Mouse (Mus musculus) stomach, embryonic 15.5 days (tissue): ENCODE measurements around the gene Gm20594. TPM values are rescaled to one million over a fixed set of nuclear protein-coding genes. Genes with fewer than 3 reads are reported as not detected.

Experiments
- ATAC-seq: fragments of 200-750 bp; cut with Nextera tagmentation; 2 replicates; pipeline ENCODE4 v1.8.0; 2017; ENCODE audit warnings: low read depth, moderate number of reproducible peaks, moderate TSS enrichment; ENCODE audit not compliant: insufficient read depth, low FRiP score
- H3K27ac ChIP-seq: fragments of 300-500 bp; sonication (generic); 2 replicates; pipeline ENCODE4 v1.5.1; 2015; ENCODE audit warnings: mild to moderate bottlenecking, inconsistent platforms
- H3K27me3 ChIP-seq: fragments of 300-500 bp; sonication (generic); replicated peaks from 2 replicates; pipeline ENCODE4 v1.6.1; 2015; ENCODE audit warnings: inconsistent platforms
- H3K36me3 ChIP-seq: fragments of 300-500 bp; sonication (generic); 2 replicates; pipeline ENCODE4 v1.6.1; 2015; ENCODE audit warnings: inconsistent platforms
- H3K4me1 ChIP-seq: fragments of 300-500 bp; sonication (generic); 2 replicates; pipeline ENCODE4 v1.6.1; 2015; ENCODE audit warnings: inconsistent platforms
- H3K4me2 ChIP-seq: fragments of 300-500 bp; sonication (generic); 2 replicates; pipeline ENCODE4 v1.6.1; 2015; ENCODE audit warnings: mild to moderate bottlenecking, inconsistent platforms
- H3K4me3 ChIP-seq: fragments of 300-500 bp; sonication (generic); replicated peaks from 2 replicates; pipeline ENCODE4 v1.5.1; 2015; ENCODE audit warnings: inconsistent platforms
- H3K9ac ChIP-seq: fragments of 300-500 bp; sonication (generic); 2 replicates; pipeline ENCODE4 v1.6.1; 2015; ENCODE audit warnings: inconsistent platforms
- H3K9me3 ChIP-seq: fragments of 300-500 bp; sonication (generic); 2 replicates; pipeline ENCODE4 v1.6.1; 2016; ENCODE audit warnings: inconsistent platforms
- WGBS: fragments of 180-500 bp; shearing (Covaris S2); methylation state at CpG from one replicate; pipeline ENCODE4 v1.1.7; 2015; 5-methylcytosine and 5-hydroxymethylcytosine counted together
- polyA plus RNA-seq: library from polyadenylated mRNA; unstranded; fragments of >200 nt; fragmentation: Nextera tagmentation; extraction: Ambion mirVana; gene quantifications from 2 replicates; pipeline ENCODE4 v1.2.1, GENCODE M21; 2015

Gm20594 gene
- not detected in 2 replicates for polyA plus RNA-seq

DNA sequence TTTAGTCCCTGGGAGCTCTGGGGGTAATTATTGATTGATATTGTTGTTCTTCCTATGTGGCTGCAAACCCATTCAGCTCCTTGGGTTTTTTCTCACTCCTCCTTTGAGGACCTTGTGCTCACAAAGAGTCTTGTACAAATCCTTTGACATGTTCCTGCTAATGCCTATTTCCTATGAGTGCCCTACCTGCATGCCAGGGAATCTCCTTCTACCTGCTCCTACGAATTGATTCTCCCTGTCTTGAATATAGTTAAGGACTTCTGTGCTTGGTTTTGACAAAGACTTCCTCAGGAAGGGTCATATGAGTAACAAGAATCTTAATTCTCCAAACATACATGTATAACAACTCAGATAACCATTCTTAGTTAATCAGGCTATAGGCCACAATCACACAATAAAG lies at the start of gene Gm20594:
Gm20594 (plus strand) TSS at position 301 of the 400 bp plus-strand sequence.
- no peak for ATAC-seq
- no peak within 1 kb of the TSS for H3K27ac ChIP-seq
- H3K4me2 ChIP-seq = no peak within 1 kb of the TSS
- no peaks in the 10 kb centered on the region for H3K9me3 ChIP-seq
- no peaks in the 10 kb centered on the region for H3K27me3 ChIP-seq
- H3K4me1 ChIP-seq = no peaks in the 10 kb centered on the region
- no peaks in the 10 kb centered on the region for H3K36me3 ChIP-seq
- H3K4me3 ChIP-seq = no peak within 1 kb of the TSS
- no peak within 1 kb of the TSS for H3K9ac ChIP-seq
- WGBS = 53% methylated on average over 1 of the region's 1 CpGs

DNA sequence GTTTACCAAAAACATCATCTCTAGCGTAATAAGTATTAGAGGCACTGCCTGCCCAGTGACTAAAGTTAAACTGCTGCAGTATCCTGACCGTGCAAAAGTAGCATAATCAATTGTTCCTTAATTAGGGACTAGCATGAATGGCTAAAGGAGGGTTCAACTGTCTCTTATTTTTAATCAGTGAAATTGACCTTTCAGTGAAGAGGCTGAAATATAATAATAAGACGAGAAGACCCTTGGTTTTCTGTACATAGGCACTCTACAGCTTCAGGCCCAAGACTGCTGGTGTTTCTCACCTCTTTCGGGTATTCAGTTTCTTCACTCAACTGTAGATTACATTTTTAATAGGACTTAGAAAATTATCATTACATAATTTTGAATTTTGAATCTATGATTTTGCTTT lies 398 bp downstream of the Gm20594 start:
- Histone ChIP-seq H3K4me2 (no peak overlapping the region), H3K36me3 (no peaks in the 10 kb centered on the region), H3K27ac (no peak overlapping the region), H3K9me3 (no peaks in the 10 kb centered on the region), H3K4me1 (no peaks in the 10 kb centered on the region), H3K4me3 (no peak overlapping the region), H3K27me3 (no peaks in the 10 kb centered on the region), H3K9ac (no peak overlapping the region)
- WGBS = 84% methylated on average over 4 of the region's 4 CpGs
- ATAC-seq = peak; percentile 82; the same call in 1 of the 2 replicates

GRCm38 (mm10) chr6:79833845-79834244 lies 16.1 kb downstream of the Gm20594 start:
- H3K36me3 ChIP-seq = no peaks in the 10 kb centered on the region
- H3K9ac ChIP-seq = no peak overlapping the region
- H3K4me3 ChIP-seq = no peak overlapping the region
- H3K4me2 ChIP-seq = no peak overlapping the region
- no peak overlapping the region for H3K27ac ChIP-seq
- no peaks in the 10 kb centered on the region for H3K4me1 ChIP-seq
- H3K9me3 ChIP-seq = no peaks in the 10 kb centered on the region
- H3K27me3 ChIP-seq = no peaks in the 10 kb centered on the region
- WGBS = 83% methylated on average over 4 of the region's 4 CpGs
- ATAC-seq = no peak

DNA sequence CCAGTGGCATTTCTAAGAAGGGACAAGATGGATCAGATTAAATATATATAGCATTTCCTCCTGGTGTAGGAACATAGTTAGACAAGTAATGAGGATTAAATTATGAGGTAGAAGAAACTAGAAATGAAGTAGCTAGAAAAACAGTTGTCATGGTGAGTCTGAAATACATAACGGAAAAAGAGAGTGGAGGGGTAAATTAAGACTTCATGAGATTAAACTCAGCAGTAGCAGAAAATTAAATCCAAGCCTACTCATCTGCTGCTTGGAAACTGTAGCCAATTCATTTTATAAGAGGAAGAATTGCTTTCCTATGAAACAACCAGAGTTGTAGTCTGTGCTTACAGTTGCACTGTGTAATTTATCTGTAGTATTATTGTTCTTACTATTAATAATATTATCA lies 29.1 kb downstream of the Gm20594 start:
- H3K27ac ChIP-seq = no peak overlapping the region
- no peaks in the 10 kb centered on the region for H3K27me3 ChIP-seq
- no peaks in the 10 kb centered on the region for H3K4me1 ChIP-seq
- no peaks in the 10 kb centered on the region for H3K9me3 ChIP-seq
- no peaks in the 10 kb centered on the region for H3K36me3 ChIP-seq
- WGBS = 92% methylated on average over 1 of the region's 1 CpGs
- no peak overlapping the region for H3K4me2 ChIP-seq
- no peak for ATAC-seq
- no peak overlapping the region for H3K9ac ChIP-seq
- no peak overlapping the region for H3K4me3 ChIP-seq

Other genes starting within 250 kb of the Gm20594 start
- gene Lrrtm4, start 201.0 kb downstream of the Gm20594 start, polyA plus RNA-seq = 0.97 and 1.1 TPM in 2 replicates